Mouse (Mus musculus): Measurements from ENCODE around the gene Krtdap.
"Not testable (repeated sequence)": the region's sequence is repeated elsewhere in the genome, so short reads cannot be mapped to it uniquely, and the experiment has no call there.

Gene Krtdap

DNA sequence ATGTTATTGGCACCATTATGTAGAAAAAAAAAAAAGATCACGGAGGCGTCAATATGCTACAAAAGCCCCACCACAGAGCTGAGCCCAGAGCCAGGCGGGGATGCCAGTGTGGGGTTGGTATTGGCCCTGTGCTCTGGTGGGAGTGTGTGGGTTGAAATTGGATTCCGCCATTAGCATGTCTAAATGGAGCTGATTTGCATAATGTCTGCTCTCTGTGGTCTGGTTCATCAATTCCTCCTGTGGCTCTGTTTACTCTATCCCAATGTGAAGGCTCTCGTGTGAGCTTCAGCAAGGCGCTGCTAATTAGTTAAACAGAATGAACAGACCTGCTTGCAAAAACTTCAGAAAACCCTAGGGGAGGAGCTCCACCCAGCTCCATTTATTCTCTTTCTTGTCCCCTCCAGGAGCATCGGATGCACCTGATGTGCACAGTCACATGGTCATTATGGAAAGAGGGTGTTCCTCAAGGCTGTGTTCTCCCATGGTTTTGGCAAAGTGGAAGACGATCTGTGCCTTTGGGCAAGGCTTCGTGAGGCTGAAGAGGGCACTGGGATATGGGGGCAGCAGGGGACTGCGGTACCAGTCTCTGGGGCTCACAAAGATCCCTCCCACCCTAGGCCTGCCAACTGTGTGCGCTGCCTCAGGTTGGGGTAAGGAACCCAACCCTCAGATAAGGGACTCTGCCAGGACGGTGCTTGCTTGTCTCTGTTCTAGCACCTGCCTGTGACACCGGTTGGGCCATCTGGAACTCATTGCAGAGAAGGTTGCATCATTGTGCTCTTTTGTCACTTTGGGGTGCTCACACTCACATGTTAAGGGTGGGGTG, 1.8 kb upstream of the Krtdap start:
- no peak for DNase-seq (ENCODE audit: low read depth, low spot score)

- no peak for DNase-seq (ENCODE audit: low read depth, low spot score)
These were observed 2.4 kb downstream of the Krtdap start for GRCm38 (mm10) chr7:30790141-30790540.

DNA sequence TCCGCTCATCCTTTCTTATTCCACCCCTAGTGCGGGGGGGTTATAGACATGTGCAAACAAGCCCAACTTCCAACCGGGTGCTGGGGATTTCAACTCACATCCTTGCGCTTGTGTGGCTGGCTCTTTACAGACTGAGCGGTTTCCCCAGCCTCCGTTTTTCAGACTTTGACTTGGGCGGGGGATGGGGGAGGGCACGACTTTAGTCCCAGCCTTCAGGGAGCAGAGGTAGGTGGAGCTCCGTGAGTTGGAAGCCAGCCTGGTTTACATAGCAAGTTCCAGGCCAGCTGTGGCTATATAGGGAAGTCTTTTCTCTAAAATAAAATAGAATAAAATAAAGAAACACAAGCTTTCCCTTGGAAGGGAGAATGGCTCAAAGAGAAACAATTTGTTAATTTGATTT, 4.2 kb downstream of the Krtdap start:
- no peak for DNase-seq (ENCODE audit: low read depth, low spot score)

- no peak for DNase-seq (ENCODE audit: low read depth, low spot score)
These were observed 7.2 kb downstream of the Krtdap start for GRCm38 (mm10) chr7:30794921-30795320.

GRCm38 (mm10) chr7:30796790-30797189, 9.1 kb downstream of the Krtdap start:
- no peak for DNase-seq (ENCODE audit: low read depth, low spot score)

DNA sequence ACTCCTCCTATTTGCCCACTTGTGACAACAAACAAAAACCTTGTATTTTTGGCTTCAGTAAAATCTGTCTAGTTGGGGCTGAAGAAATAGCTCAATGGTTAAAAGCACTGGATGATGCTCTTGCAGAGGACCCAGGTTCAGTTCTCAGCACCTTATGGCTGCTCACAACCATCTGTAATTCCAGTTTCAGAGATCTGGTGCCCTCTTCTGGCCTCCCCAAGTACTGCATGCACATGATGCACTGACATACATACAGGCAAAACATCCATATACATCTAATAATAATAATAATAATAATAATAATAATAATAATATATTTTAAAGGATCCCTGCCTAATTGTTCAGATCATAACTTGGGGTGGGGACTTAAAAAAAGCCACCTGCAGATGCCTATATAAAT, 13.0 kb downstream of the Krtdap start:
- no peak for DNase-seq (ENCODE audit: low read depth, low spot score)

- no peak for DNase-seq (ENCODE audit: low read depth, low spot score)
These were observed 15.6 kb downstream of the Krtdap start for GRCm38 (mm10) chr7:30803256-30803655.

DNA sequence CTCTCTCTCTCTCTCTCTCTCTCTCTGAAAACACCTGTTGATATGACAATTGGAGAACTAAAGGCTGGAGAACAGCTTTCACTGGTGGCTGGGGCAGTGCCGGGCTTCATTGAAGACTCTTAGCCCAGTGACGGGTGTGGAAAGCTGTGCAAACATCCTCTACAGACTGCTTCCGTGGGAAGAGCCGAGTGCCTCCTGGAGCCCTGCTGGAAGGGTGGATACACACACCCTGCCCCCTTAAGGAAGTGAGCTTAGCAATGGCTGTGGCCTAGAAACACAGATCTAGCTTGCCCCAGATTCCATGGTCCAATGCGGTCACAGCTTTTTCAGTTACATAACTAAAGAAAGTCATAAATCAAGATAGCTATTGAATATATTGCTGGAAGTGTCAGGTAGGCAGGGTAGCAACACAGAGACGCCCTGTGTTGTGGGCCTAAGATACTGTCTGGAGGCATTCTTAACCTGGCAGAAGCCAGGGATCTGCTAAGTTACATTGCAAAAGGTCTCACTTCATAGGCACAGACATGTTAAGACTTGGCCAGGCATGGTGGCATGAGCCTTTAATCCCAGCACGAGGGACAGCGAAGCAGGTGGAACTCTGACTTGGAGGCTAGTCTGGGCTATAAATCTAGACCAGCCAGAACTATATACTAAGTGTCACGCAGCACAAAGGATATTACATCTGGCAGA, 16.5 kb downstream of the Krtdap start:
- no peak for DNase-seq (ENCODE audit: low read depth, low spot score)

DNA sequence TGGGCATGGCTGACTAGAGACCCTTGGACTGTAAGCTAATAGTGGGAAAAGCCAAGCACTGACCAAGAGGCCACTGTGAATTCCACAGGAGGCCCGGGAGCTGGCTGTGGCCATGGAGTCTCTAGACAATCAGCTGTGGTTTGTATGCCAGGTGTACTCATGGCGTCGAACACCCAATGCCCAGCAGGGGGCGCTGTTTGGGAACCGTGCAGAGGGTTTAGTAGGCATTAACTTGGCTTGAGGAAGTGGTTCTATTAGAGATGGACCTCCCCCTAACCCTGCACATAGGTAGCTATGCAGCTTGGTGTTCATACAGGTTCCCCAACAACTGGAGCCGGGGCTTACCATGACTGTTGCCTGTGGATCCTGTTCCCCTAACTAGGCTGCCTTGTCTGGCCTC, 18.2 kb downstream of the Krtdap start:
- no peak for DNase-seq (ENCODE audit: low read depth, low spot score)

DNA sequence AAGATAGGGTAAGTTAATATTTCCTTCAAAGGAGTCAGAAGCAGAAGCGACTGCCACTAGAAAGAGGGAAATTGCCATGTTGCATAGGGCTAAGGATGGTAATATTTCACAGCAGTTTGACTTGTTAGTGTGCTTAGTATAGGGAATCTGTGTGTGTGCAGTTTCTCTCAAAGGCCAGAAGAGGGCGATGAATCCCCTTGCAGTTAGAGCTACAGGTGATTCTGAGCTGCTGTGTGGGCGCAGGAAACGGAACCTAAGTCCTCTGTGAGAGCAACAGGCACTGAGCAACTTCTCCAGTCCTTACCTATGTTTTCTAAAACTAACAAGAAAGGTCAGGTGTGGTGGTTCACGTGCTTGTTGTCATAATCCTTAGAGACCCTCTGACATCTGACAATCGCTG, 22.6 kb downstream of the Krtdap start:
- no peak for DNase-seq (ENCODE audit: low read depth, low spot score)

- DNase-seq (ENCODE audit: low read depth, low spot score): no peak
These were observed 24.1 kb downstream of the Krtdap start for GRCm38 (mm10) chr7:30811757-30812290.

DNA sequence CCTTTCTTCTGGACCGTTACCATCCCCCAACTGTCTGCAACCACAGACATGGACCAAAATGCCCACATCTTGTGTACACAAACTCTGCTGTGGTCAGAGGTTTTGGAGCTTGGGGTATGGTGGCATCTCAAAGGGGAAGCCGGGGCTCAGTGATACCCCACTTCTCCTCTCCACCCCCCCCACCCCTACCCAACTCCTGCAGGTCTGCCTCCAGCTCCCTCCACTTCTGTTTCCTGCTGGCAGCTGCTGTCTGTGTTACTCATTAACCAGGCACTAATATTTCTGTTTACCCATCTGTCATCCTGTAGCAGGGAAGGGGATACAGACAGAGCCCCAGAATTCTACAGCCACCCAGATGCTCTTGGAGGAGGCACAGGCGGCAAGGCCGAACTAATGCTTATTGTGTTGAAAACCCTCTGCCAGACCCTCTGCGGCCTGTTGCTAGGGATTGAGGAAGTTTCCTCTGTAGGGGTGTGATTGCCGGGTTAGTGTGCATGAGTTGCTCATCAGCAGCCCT, 24.7 kb downstream of the Krtdap start:
- DNase-seq (ENCODE audit: low read depth, low spot score): no peak

DNA sequence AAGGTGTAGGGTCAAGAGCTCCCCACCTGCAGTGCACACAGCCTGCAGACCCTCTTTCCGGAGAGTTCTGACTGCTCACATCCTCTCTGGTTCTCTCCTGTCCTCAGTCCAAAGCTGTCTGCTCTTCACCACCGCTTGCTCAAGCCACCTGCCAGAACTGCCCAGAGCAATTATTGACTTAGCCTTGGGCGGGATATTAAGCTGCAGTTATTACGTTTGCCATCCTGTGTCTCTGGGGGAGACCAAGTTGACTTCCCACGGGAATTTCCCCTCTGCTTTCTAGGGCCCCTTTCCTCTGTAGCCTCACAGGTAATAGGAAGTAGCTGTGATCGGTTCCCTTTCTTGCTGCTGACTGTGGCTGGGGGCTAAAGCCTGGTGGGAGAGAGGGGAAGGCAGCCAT, 32.4 kb downstream of the Krtdap start:
- no peak for DNase-seq (ENCODE audit: low read depth, low spot score)

DNA sequence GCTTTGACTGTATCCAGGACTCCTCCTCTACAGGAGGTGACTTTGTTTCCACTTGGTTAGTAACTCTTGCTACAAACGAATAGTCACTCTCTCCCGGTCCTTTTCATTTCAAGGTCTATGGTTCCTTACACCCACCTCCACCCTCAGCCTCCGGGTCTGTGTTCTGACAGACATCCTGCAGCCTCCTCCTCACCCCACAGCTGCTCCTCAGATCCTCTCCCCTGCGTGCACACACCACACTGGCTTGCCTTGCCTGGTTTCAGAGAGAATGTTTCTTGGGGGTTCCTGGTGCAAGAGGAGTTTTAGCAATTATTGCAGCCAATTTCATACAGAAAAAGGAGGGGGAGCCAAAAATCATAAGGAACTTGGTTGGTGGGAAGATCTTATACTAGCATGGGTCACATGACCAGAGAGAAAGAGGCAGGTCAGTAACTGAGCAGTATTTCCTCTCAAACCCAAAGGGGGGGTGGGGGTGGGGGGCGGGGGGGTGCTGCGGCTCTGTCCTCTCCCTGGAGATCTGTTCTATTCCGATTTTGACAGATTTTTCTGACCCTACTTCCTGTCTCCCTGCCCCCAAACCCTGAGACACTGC, 33.3 kb downstream of the Krtdap start:
- no peak for DNase-seq (ENCODE audit: low read depth, low spot score)

GRCm38 (mm10) chr7:30821532-30821931, 33.8 kb downstream of the Krtdap start:
- DNase-seq (ENCODE audit: low read depth, low spot score): no peak

DNA sequence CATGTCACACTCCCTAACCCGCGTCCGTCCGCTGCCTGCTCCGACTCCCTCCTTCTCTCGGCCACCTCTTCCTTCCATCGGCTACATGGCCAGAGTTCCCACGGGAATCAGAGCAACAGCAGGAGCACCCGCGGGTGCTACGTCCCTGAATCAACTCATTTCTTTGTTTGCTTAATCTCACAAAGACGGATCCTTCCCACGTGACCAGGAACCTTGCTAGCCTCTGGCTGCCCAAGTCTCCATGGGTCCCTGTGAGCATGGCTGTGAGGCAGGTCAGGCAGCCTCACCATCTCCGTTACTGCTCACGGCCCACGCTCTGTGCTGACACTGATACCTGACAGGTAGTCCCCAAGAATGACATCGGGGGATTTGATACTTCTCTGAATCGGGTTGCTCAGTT, 36.0 kb downstream of the Krtdap start, which contains the start of gene Ffar2:
TSS of gene Ffar2 (minus strand) at position 101 of the 400 bp plus-strand sequence.
- no peak for DNase-seq (ENCODE audit: low read depth, low spot score)

DNA sequence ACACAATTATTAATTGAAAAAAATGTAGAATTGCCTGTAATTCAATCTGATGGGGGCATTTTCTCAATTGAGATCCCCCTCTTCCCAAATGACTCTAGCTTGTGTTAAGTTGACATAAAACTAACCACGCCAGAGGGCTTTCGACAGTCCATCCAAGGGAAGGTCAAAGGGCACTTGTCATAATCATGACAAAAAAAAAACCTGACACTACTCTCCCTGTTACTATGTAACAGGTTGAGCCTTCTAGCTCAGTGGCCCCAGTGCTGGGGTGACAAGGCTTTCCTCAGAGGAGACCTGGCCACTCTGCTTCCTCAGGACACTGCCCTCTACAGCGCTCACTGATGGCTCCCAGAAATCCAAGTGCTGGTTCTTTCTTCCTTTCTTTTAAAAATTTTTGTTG, 36.6 kb downstream of the Krtdap start:
- DNase-seq (ENCODE audit: low read depth, low spot score): no peak

DNA sequence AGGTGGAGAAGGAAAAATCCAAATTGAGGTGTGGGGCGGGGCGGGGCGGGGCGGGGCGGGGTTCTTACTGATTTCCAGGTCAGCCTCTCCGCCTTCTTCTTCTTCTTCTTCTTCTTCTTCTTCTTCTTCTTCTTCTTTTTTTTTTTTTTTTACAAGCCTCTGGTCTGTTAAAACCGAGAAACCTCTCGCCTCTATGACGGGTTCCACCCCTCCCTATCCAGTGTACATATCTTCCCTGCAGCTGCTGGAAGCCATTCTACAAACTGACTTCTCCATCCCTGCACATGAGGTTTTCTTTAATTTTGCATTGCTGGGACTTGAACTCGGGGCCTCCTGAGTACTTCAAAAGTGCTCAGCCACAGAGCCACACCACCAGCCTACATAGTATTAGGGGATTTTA, 39.0 kb downstream of the Krtdap start:
- DNase-seq (ENCODE audit: low read depth, low spot score): no peak

DNA sequence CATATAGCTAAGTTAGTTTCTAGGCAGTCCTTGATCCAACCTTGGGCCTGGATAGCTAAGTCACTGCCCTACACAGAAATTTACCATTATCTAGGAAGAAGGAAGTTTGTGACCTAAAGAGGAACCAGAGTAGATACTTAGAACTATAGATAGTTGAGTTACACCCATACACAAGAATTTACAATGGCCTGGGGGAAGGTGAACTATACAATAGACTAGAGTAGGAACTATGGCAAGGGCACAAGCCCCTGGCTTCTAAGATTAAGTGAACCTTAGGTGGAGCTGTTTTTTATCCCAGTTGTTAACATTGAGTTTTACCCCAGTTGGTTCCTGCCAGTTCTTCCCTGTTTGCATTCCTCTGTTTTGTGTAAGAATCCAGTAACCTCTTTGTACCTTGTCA, 41.2 kb downstream of the Krtdap start:
- DNase-seq (ENCODE audit: low read depth, low spot score): not testable (repeated sequence)

- no peak for DNase-seq (ENCODE audit: low read depth, low spot score)
These were observed 41.7 kb downstream of the Krtdap start for GRCm38 (mm10) chr7:30829428-30829827.

DNA sequence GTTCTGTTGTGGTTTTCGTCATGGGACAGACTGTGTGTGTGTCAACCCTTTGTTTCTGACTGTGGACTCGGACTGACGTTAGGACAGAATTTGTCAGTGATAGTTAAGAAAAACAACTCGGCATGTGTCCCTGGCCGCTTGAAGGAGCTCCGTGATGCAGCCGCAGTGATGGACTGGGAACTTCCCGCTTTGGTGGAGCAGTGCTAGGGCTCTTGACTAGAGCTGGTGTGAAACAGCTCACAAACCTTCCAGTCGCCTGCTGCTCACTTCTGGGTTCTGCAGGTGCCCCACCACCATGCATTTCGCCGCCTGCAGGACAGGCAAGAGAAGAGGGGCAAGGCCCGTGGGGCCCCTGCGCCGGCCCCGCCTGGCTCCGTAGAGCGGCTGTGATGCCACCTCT, 44.6 kb downstream of the Krtdap start:
- DNase-seq (ENCODE audit: low read depth, low spot score): no peak

GRCm38 (mm10) chr7:30832684-30833083, 45.0 kb downstream of the Krtdap start:
- DNase-seq (ENCODE audit: low read depth, low spot score): not testable (repeated sequence)

Data from retina, adult 2 months (tissue).